Mouse (Mus musculus) MEL (cell line): ENCODE results near the gene Grk4. TPM values are rescaled to one million over a fixed set of nuclear protein-coding genes. Genes with fewer than 3 reads are reported as not detected.
"Not testable (repeated sequence)": the region's sequence is repeated elsewhere in the genome, so short reads cannot be mapped to it uniquely, and the experiment has no call there.

ENCODE experiments used
- DNase-seq: peaks from one replicate; pipeline ENCODE4 v3.0.0; 2011; ENCODE audit warnings: low read depth, low spot score
- H3K27ac ChIP-seq: 2 replicates; pipeline ENCODE4 v1.5.1; 2012; ENCODE audit warnings: low read depth, mild to moderate bottlenecking, control low read depth, low read length, moderate library complexity; ENCODE audit not compliant: control insufficient read depth
- H3K27me3 ChIP-seq, 2 experiments: fragments of 150-350 bp in 1 of 2; sonication (generic) in 1 of 2; 2 replicates each; pipeline ENCODE4 v1.6.1; 2012; ENCODE audit warnings: low read length in 2 of 2, mild to moderate bottlenecking in 2 of 2, improper control_type of control experiment in 1 of 2, moderate library complexity in 1 of 2; ENCODE audit not compliant: insufficient read depth in 2 of 2, control insufficient read depth in 1 of 2
- H3K36me3 ChIP-seq, 2 experiments: 2 replicates each; pipeline ENCODE4 v1.6.1; 2012 to 2014; ENCODE audit warnings: low read length in 2 of 2, improper control_type of control experiment in 1 of 2, inconsistent platforms in 1 of 2, mild to moderate bottlenecking in 1 of 2; ENCODE audit not compliant: insufficient read depth in 2 of 2, control insufficient read depth in 1 of 2
- H3K4me1 ChIP-seq, 2 experiments: fragments of 150-350 bp in 1 of 2; sonication (generic) in 1 of 2; 2 replicates each; pipeline ENCODE4 v1.6.1; 2012; ENCODE audit warnings: low read length in 2 of 2, improper control_type of control experiment in 1 of 2, mild to moderate bottlenecking in 1 of 2; ENCODE audit not compliant: insufficient read depth in 2 of 2, control insufficient read depth in 1 of 2
- H3K4me3 ChIP-seq, 2 experiments: fragments of 150-350 bp in 1 of 2; sonication (generic) in 1 of 2; 2 replicates each; pipeline ENCODE4 v1.5.1; 2012; ENCODE audit warnings: low read depth in 2 of 2, low read length in 2 of 2, mild to moderate bottlenecking in 2 of 2, moderate library complexity in 2 of 2, control low read depth in 1 of 2, improper control_type of control experiment in 1 of 2; ENCODE audit not compliant: control insufficient read depth in 1 of 2, insufficient read depth in 1 of 2
- H3K79me2 ChIP-seq: 2 replicates; pipeline ENCODE4 v1.6.1; 2012; ENCODE audit warnings: mild to moderate bottlenecking, low read length, moderate library complexity; ENCODE audit not compliant: control insufficient read depth, poor library complexity, insufficient read depth
- H3K9ac ChIP-seq: 2 replicates; pipeline ENCODE4 v1.6.1; 2012; ENCODE audit warnings: low read depth, mild to moderate bottlenecking, control low read depth, low read length, moderate library complexity; ENCODE audit not compliant: control insufficient read depth, poor library complexity, severe bottlenecking
- H3K9me3 ChIP-seq: fragments of 150-350 bp; sonication (generic); replicated peaks from 2 replicates; pipeline ENCODE4 v1.6.1; 2012; ENCODE audit warnings: mild to moderate bottlenecking, low read length, improper control_type of control experiment, moderate library complexity; ENCODE audit not compliant: insufficient read depth
- BHLHE40 ChIP-seq: IDR thresholded peaks from 2 replicates; pipeline ENCODE4 v1.6.1; 2012; ENCODE audit warnings: low read depth, mild to moderate bottlenecking, inconsistent platforms, low read length, improper control_type of control experiment, borderline replicate concordance
- CHD2 ChIP-seq: IDR thresholded peaks from 2 replicates; pipeline ENCODE4 v1.6.1; 2011; ENCODE audit warnings: low read length, improper control_type of control experiment
- GABPA ChIP-seq: IDR thresholded peaks from 2 replicates; pipeline ENCODE4 v1.6.1; 2012; ENCODE audit warnings: low read depth, mild to moderate bottlenecking, inconsistent platforms, low read length, improper control_type of control experiment, moderate library complexity
- GATA1 ChIP-seq: IDR thresholded peaks from 2 replicates; pipeline ENCODE4 v1.6.1; 2011; ENCODE audit warnings: low read depth, low read length, improper control_type of control experiment
- JUND ChIP-seq: IDR thresholded peaks from 2 replicates; pipeline ENCODE4 v1.6.1; 2011; ENCODE audit warnings: low read depth, mild to moderate bottlenecking, improper control_type of control experiment, low read length
- MAFK ChIP-seq: IDR thresholded peaks from 2 replicates; pipeline ENCODE4 v1.6.1; 2011; ENCODE audit warnings: low read depth, mild to moderate bottlenecking, low read length, improper control_type of control experiment, borderline replicate concordance
- MAZ ChIP-seq: IDR thresholded peaks from 2 replicates; pipeline ENCODE4 v1.6.1; 2012; ENCODE audit warnings: low read depth, mild to moderate bottlenecking, inconsistent platforms, low read length, improper control_type of control experiment
- MYB ChIP-seq: IDR thresholded peaks from 2 replicates; pipeline ENCODE4 v1.6.1; 2011; ENCODE audit warnings: mild to moderate bottlenecking, low read depth, low read length, improper control_type of control experiment
- NELFE ChIP-seq: IDR thresholded peaks from 2 replicates; pipeline ENCODE4 v1.6.1; 2011; ENCODE audit warnings: low read depth, low read length, improper control_type of control experiment
- POLR2AphosphoS2 ChIP-seq: IDR thresholded peaks from 2 replicates; pipeline ENCODE4 v1.6.1; 2011; ENCODE audit warnings: low read length, improper control_type of control experiment
- POLR2AphosphoS5 ChIP-seq: IDR thresholded peaks from 2 replicates; pipeline ENCODE4 v1.6.1; 2012; ENCODE audit warnings: low read depth, borderline replicate concordance, mild to moderate bottlenecking, inconsistent platforms, low read length, moderate library complexity, mixed read lengths
- RAD21 ChIP-seq: IDR thresholded peaks from 2 replicates; pipeline ENCODE4 v1.6.1; 2011; ENCODE audit warnings: mild to moderate bottlenecking, low read depth, low read length, improper control_type of control experiment
- SMC3 ChIP-seq: IDR thresholded peaks from 2 replicates; pipeline ENCODE4 v1.6.1; 2011; ENCODE audit warnings: low read depth, low read length, improper control_type of control experiment
- TAL1 ChIP-seq: IDR thresholded peaks from 2 replicates; pipeline ENCODE4 v1.6.1; 2012; ENCODE audit warnings: mild to moderate bottlenecking, inconsistent platforms, low read length, moderate library complexity, mixed read lengths
- USF1 ChIP-seq: IDR thresholded peaks from 2 replicates; pipeline ENCODE4 v1.6.1; 2014; ENCODE audit warnings: low read depth, mild to moderate bottlenecking, inconsistent platforms, low read length, improper control_type of control experiment, moderate library complexity
- USF2 ChIP-seq, 2 experiments: IDR thresholded peaks; 2 replicates each; pipeline ENCODE4 v1.6.1; 2011 to 2012; ENCODE audit warnings: improper control_type of control experiment in 2 of 2, low read length in 2 of 2, borderline replicate concordance in 1 of 2, inconsistent platforms in 1 of 2, low read depth in 1 of 2, mild to moderate bottlenecking in 1 of 2; ENCODE audit not compliant: insufficient read depth in 1 of 2
- ZC3H11A ChIP-seq: IDR thresholded peaks from 2 replicates; pipeline ENCODE4 v1.6.1; 2012; ENCODE audit warnings: low read depth, mild to moderate bottlenecking, inconsistent platforms, low read length, improper control_type of control experiment
- ZKSCAN1 ChIP-seq: IDR thresholded peaks from 2 replicates; pipeline ENCODE4 v1.6.1; 2012; ENCODE audit warnings: low read depth, mild to moderate bottlenecking, inconsistent platforms, low read length, improper control_type of control experiment, moderate library complexity
- ZNF384 ChIP-seq: IDR thresholded peaks from 2 replicates; pipeline ENCODE4 v1.6.1; 2012; ENCODE audit warnings: low read depth, mild to moderate bottlenecking, inconsistent platforms, low read length, improper control_type of control experiment
- polyA plus RNA-seq, 2 experiments: library from polyadenylated mRNA; stranded (reverse) in 1 of 2; unstranded in 1 of 2; fragments of >175 nt in 1 of 2; fragments of >200 nt in 1 of 2; gene quantifications; 2 replicates each; pipeline versions ENCODE4 v1.2.1 to v1.2.4; 2012; ENCODE audit warnings: low replicate concordance in 2 of 2, low read depth in 1 of 2; ENCODE audit not compliant: insufficient read length in 2 of 2, insufficient read depth in 1 of 2, missing spikeins in 1 of 2
- total RNA-seq: library from RNA; depleted of rRNA; stranded (reverse); fragments of 300-350 nt; gene quantifications from 2 replicates; pipeline ENCODE4 v1.2.3, GENCODE M21; 2012

Grk4 gene
- total and polyA plus RNA-seq, 3 experiments = 0.70 to 0.81 TPM; not detected in 1

DNA sequence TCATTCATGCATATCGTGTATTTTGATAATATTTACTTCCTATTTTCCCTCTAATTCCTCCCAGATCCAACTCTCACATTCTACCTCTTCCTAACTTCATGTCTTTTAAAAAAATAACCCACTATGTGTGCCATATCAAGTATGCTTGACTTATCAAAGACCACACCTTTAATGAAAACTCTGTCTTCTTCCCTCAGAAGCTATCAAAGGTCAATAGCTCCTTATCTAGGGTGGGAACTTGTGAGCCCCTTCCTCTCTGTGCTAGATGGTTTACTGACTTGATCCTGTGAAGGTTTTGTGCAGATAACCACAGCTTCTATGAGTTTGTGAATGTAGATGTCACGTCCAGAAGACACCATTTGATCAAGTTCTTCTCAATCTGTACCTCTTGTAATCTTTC is 32.6 kb downstream of the Grk4 start (continued):
- TF ChIP-seq ZKSCAN1 = peak; percentile 42; the same call in 1 of the 2 replicates
- no peak for TF ChIP-seq ZC3H11A
- TF ChIP-seq USF2 (IDR thresholded peaks at IDR 0.05; ENCODE audit: borderline replicate concordance in 1 of 2, insufficient read depth in 1 of 2, low read depth in 1 of 2, low read length in 2 of 2) = no peak
- TF ChIP-seq MAZ = no peak
- TF ChIP-seq GABPA = no peak
- no peak for TF ChIP-seq POLR2AphosphoS5
- TF ChIP-seq JUND = no peak
- no peak for TF ChIP-seq SMC3

DNA sequence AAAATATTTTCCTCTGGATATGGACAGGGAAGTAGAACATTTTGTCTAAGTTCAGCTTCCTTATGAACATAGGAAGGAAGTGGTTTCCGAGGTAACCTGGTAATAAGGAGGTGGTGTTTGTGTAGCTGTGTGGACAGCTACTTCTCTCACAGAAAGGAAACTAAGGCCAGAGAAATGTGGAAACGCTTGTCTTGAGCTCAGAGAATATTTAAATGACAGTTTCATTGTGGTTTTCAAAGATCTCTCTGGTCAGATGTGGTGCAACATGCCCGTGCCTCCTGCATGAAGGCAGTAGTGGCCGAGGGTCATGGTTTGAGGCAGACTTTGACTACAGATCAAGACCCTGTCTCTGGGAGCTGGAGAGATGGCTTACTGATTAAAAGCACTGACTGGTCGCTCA is 35.3 kb downstream of the Grk4 start:
- H3K36me3 ChIP-seq = peaks cover 0 to 10% of the 10 kb centered on the region in 2 experiments; a peak in 2 of 4 replicates
- TF ChIP-seq USF1 (no peak), RAD21 (no peak), TAL1 (no peak), MAFK (no peak), POLR2AphosphoS2 (no peak), NELFE (no peak), CHD2 (no peak), SMC3 (no peak), ZNF384 (no peak), MAZ (no peak)
- H3K79me2 ChIP-seq = no peaks in the 10 kb centered on the region
- H3K9ac ChIP-seq = no peak overlapping the region
- H3K27me3 ChIP-seq = no peaks in the 10 kb centered on the region; a peak in 1 of 4 replicates
- H3K9me3 ChIP-seq = no peaks in the 10 kb centered on the region
- no peak overlapping the region for H3K4me3 ChIP-seq
- peak; percentile 19 for DNase-seq
- 0 out of 4 replicates have a peak, but pooled peaks cover 0 to 2% of the 10 kb centered on the region in 2 experiments for H3K4me1 ChIP-seq
- no peak overlapping the region for H3K27ac ChIP-seq

DNA sequence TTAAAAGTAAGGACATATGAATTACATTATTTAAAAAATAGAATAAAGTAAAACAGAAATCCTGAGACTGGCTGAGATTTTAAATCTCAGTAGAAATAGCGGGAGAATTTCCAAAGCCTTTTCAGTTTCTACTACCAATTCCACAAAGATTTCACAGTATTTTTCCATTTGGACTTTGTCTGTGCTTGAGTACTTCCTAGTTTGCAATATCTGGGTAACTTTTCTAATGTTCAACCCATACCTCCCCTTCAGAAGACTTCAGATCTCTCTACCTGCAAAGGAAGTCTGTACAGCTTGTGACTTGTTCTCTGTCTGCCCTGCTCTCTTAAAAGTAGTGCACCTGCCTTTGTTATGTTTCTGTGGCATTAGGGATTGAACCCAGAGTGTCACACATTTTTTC is 48.3 kb downstream of the Grk4 start:
- Histone ChIP-seq H3K4me3 (no peak overlapping the region), H3K27ac (no peak overlapping the region), H3K9ac (no peak overlapping the region), H3K79me2 (no peaks in the 10 kb centered on the region), H3K9me3 (no peaks in the 10 kb centered on the region), H3K36me3 (no peaks in the 10 kb centered on the region; a peak in 1 of 4 replicates), H3K27me3 (peaks cover 1 to 3% of the 10 kb centered on the region in 2 experiments; a peak in 2 of 4 replicates), H3K4me1 (no peaks in the 10 kb centered on the region)
- TF ChIP-seq USF1 (no peak), CHD2 (no peak), BHLHE40 (no peak), NELFE (no peak), GATA1 (no peak), POLR2AphosphoS2 (no peak), MYB (no peak)
- DNase-seq = no peak

DNA sequence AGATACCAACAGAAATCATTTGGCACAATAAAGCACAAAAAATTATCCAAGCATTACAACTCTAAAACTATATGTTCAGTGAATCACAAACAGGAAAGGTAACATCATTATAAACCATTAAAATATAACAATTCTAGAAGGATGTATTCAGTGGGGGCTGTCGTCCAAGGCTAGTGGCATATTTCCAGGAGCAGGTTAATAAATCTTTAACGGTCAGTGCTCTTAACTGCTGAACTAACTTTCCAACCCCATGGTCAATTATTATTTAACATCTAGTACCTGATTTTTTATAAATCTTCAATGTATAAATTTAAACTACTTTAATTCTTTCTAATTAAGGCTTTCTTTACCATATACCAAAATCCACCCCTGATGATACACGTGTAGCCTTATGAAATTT is 54.2 kb downstream of the Grk4 start:
- not testable (repeated sequence) for DNase-seq, H3K4me3 ChIP-seq, H3K79me2 ChIP-seq, H3K9ac ChIP-seq, H3K27ac ChIP-seq, H3K9me3 ChIP-seq, H3K36me3 ChIP-seq, H3K4me1 ChIP-seq
- peaks cover 11 to 15% of the 10 kb centered on the region in 2 experiments for H3K27me3 ChIP-seq
